Comparison of ENCODE assay signal across 8 mouse cellular contexts in the genomic region with DNA sequence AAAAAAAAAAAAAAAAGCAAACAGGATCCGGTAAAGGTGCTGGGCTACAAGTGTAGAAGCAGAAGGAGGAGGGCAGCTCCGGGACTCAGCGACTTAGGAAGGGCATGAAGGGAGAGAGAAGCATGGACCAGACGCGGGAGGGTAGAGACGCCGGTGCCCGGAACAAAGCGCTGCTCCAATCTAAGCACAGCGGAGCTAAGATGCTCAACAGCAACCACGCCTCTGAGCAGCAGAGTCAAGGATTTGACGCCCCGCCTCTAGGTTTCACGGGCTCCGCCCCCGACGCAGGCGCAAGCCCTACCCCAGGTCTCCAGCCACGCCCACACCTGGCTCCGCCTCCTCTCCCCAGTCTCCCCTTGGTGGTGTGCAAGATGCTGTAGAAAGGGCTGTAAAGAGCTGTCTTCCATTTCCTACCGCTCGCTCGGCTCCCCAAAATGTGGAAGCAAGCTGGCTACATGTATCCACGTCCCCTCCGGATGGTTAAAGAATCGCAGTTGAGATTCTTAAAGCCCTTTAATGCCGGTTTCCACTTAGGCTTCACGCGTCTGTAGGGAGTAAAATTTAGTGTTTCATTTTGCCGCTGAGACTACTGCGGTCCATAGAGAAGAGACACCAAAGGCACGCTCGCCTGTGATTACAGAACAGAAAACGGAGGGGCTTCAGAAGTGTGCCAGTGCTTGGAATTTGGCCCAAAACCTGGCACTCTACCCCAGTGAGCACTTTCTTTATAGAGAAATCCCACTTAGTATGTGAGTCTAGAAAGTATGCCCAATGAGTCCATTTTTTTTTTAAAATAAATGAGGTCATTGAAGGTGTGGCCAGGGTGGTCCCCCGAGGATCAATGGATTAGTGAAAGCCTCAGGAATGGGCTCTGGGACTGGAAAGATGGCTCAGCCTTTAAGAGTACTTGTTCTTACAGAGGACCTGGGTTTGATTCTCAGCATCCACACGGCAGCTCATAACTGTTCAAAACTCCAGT. TPM values are rescaled to one million over a fixed set of nuclear protein-coding genes. Genes with fewer than 3 reads are reported as not detected.
A peak's percentile ranks its signal among the peaks of the same experiment; 100 is the strongest.
DNase-seq lines count a peak whose midpoint lies in the region; ATAC-seq lines count a peak whose summit lies in the region.

Sarm1 (minus strand) TSS at position 211 of the 979 bp plus-strand sequence.

- peak within 1 kb of the TSS; percentile 89 for H3K4me2 ChIP-seq in heart, embryonic 16.5 days (ENCODE audit: low read depth, low read length)
- peak within 1 kb of the TSS; percentile 69 for H3K4me2 ChIP-seq in liver, embryonic 15.5 days
- H3K4me2 ChIP-seq in neural tube, embryonic 12.5 days (replicated peaks), result peak within 1 kb of the TSS; percentile 94

- peak; percentile 87 for ATAC-seq in heart, embryonic 16.5 days (replicated peaks; ENCODE audit: extremely low read depth, insufficient read depth, low FRiP score)
- peak; percentile 66 for ATAC-seq in liver, embryonic 15.5 days (ENCODE audit: insufficient read depth)
- peak; percentile 95 for ATAC-seq in neural tube, embryonic 12.5 days (ENCODE audit: low FRiP score, low read depth)

- H3K4me3 ChIP-seq in forebrain, embryonic 10.5 days, result peak within 1 kb of the TSS; percentile 82
- H3K4me3 ChIP-seq in heart, embryonic 16.5 days (ENCODE audit: low read length), result peak within 1 kb of the TSS; percentile 56
- H3K4me3 ChIP-seq in liver, embryonic 15.5 days (replicated peaks), result peak within 1 kb of the TSS; percentile 47
- peak within 1 kb of the TSS; percentile 74 for H3K4me3 ChIP-seq in neural tube, embryonic 12.5 days

- H3K9me3 ChIP-seq in forebrain, embryonic 10.5 days, result no peaks in the 10 kb centered on the region
- H3K9me3 ChIP-seq in heart, embryonic 16.5 days (replicated peaks; ENCODE audit: control insufficient read depth, low read length), result no peaks in the 10 kb centered on the region
- no peaks in the 10 kb centered on the region for H3K9me3 ChIP-seq in liver, embryonic 15.5 days (replicated peaks)
- no peaks in the 10 kb centered on the region for H3K9me3 ChIP-seq in neural tube, embryonic 12.5 days

- peaks cover 46% of the 10 kb centered on the region for H3K4me1 ChIP-seq in forebrain, embryonic 10.5 days
- H3K4me1 ChIP-seq in heart, embryonic 16.5 days (ENCODE audit: control insufficient read depth, insufficient read depth, low read length), result peaks cover 10% of the 10 kb centered on the region
- peaks cover 22% of the 10 kb centered on the region for H3K4me1 ChIP-seq in liver, embryonic 15.5 days (replicated peaks)
- peaks cover 15% of the 10 kb centered on the region for H3K4me1 ChIP-seq in neural tube, embryonic 12.5 days

- H3K27ac ChIP-seq in forebrain, embryonic 10.5 days, result peak within 1 kb of the TSS; percentile 83
- no peak within 1 kb of the TSS for H3K27ac ChIP-seq in heart, embryonic 16.5 days (ENCODE audit: low read length)
- H3K27ac ChIP-seq in liver, embryonic 15.5 days (replicated peaks), result peak within 1 kb of the TSS; percentile 53
- H3K27ac ChIP-seq in neural tube, embryonic 12.5 days, result peak within 1 kb of the TSS; percentile 82

- WGBS in forebrain, embryonic 10.5 days, result 4% methylated on average over 36 of the region's 36 CpGs
- 4% methylated on average over 36 of the region's 36 CpGs for WGBS in heart, embryonic 16.5 days
- WGBS in liver, embryonic 15.5 days (ENCODE audit: insufficient replicate concordance), result 3% methylated on average over 36 of the region's 36 CpGs
- 3% methylated on average over 36 of the region's 36 CpGs for WGBS in neural tube, embryonic 12.5 days

- no peaks in the 10 kb centered on the region for H3K36me3 ChIP-seq in forebrain, embryonic 10.5 days (replicated peaks)
- H3K36me3 ChIP-seq in heart, embryonic 16.5 days (ENCODE audit: control insufficient read depth, insufficient read depth), result no peaks in the 10 kb centered on the region
- no peaks in the 10 kb centered on the region for H3K36me3 ChIP-seq in liver, embryonic 15.5 days (replicated peaks)
- no peaks in the 10 kb centered on the region for H3K36me3 ChIP-seq in neural tube, embryonic 12.5 days

- 0 out of 2 replicates have a peak within 1 kb of the TSS, but pooled peaks have one; percentile 53 for H3K9ac ChIP-seq in heart, embryonic 16.5 days (ENCODE audit: low read length)
- no peak within 1 kb of the TSS for H3K9ac ChIP-seq in liver, embryonic 15.5 days
- H3K9ac ChIP-seq in neural tube, embryonic 12.5 days, result peak within 1 kb of the TSS; percentile 87

- peaks cover 75% of the 10 kb centered on the region for H3K27me3 ChIP-seq in forebrain, embryonic 10.5 days (ENCODE audit: poor library complexity, severe bottlenecking)
- H3K27me3 ChIP-seq in heart, embryonic 16.5 days (ENCODE audit: control insufficient read depth, insufficient read depth, low read length), result peaks cover 65% of the 10 kb centered on the region
- H3K27me3 ChIP-seq in liver, embryonic 15.5 days, result peaks cover 81% of the 10 kb centered on the region
- H3K27me3 ChIP-seq in neural tube, embryonic 12.5 days (replicated peaks), result peaks cover 38% of the 10 kb centered on the region

- DNase-seq in CD8-positive naive resting alpha-beta T cell, adult 2 months (ENCODE audit: low read depth in 2 of 2, low spot score in 2 of 2), result peak; percentile 96 to 99
- DNase-seq in c-Kit-positive CD71-negative TER-119-negative erythroid progenitor cells, embryonic 14.5 days (ENCODE audit: low read depth), result peak; percentile 97
- peak; percentile 96 for DNase-seq in forebrain, embryonic 10.5 days (ENCODE audit: extremely low spot score, low spot score)
- peak; percentile 93 to 97 for DNase-seq in kidney, postnatal 36 days
- peak; percentile 96 for DNase-seq in telencephalon, adult 2 months (ENCODE audit: low read depth, low spot score)

RNA-seq across cellular contexts. Expression of gene Sarm1, which starts in this region (rescaled TPM):
- polyA plus RNA-seq in forebrain, embryonic 10.5 days (2016; fragmentation: Nextera tagmentation; extraction: Ambion mirVana), result 9.4 and 9.8 TPM in 2 replicates
- polyA plus RNA-seq in heart, embryonic 16.5 days (2015; fragmentation: Nextera tagmentation; extraction: Ambion mirVana), result 0.12 and 0.21 TPM in 2 replicates
- polyA plus RNA-seq in liver, embryonic 15.5 days (2015; fragmentation: Nextera tagmentation; extraction: Ambion mirVana), result 0.17 and 0.20 TPM in 2 replicates
- 35.0 and 37.0 TPM in 2 replicates for polyA plus RNA-seq in neural tube, embryonic 12.5 days (2016; fragmentation: Nextera tagmentation; extraction: Ambion mirVana)

Comparison
In these comparisons a context has a peak if more than half of its experiments do, and no peak if none do; other contexts are left out.
1. Peak in ATAC-seq, H3K4me3 ChIP-seq, H3K9ac ChIP-seq and H3K4me2 ChIP-seq in heart, embryonic 16.5 days; RNA of the gene not detected or under 1 TPM.
2. Peak in ATAC-seq, H3K4me3 ChIP-seq, H3K27ac ChIP-seq and H3K4me2 ChIP-seq in liver, embryonic 15.5 days; RNA of the gene not detected or under 1 TPM.